Mouse (Mus musculus): ENCODE measurements around the gene Olfr785. TPM values are rescaled to one million over a fixed set of nuclear protein-coding genes. Genes with fewer than 3 reads are reported as not detected.
"Not testable (repeated sequence)": the region's sequence is repeated elsewhere in the genome, so short reads cannot be mapped to it uniquely, and the experiment has no call there.

Olfr785 gene
- total RNA-seq (2014; rRNA removed; ENCODE audit: low replicate concordance), result not detected in 2 replicates
- not detected in 2 replicates for polyA plus RNA-seq (2015; fragmentation: Nextera tagmentation; extraction: Ambion mirVana)

GRCm38 (mm10) chr10:129405126-129405525 lies at the start of gene Olfr785:
Gene Olfr785, plus strand, starts transcription at chr10:129405426.
- ATAC-seq (ENCODE audit: insufficient read depth, low read depth) (no peak), DNase-seq (ENCODE audit: low spot score) (no peak)
- H3K27ac ChIP-seq (ENCODE audit: low read depth), result no peak within 1 kb of the TSS
- H3K27me3 ChIP-seq (ENCODE audit: control insufficient read depth, insufficient read depth, low read length), result no peaks in the 10 kb centered on the region
- 46% methylated on average over 2 of the region's 2 CpGs for WGBS
- no peak within 1 kb of the TSS for H3K4me3 ChIP-seq (ENCODE audit: low read depth, low read length)
- no peaks in the 10 kb centered on the region for H3K4me1 ChIP-seq (ENCODE audit: control insufficient read depth, insufficient read depth)
- H3K36me3 ChIP-seq (replicated peaks; ENCODE audit: control insufficient read depth, insufficient read depth, low read length), result no peaks in the 10 kb centered on the region
- H3K4me2 ChIP-seq (ENCODE audit: low read depth, low read length), result no peak within 1 kb of the TSS
- no peak within 1 kb of the TSS for H3K9ac ChIP-seq (replicated peaks; ENCODE audit: low read depth, low read length)
- no peak for TF ChIP-seq CTCF (IDR thresholded peaks at IDR 0.05; ENCODE audit: low read depth)
- TF ChIP-seq EP300 (IDR thresholded peaks at IDR 0.05; ENCODE audit: low read depth), result no peak
- H3K9me3 ChIP-seq (replicated peaks; ENCODE audit: control insufficient read depth, low read length), result 0 out of 2 replicates have a peak, but pooled peaks cover 4% of the 10 kb centered on the region

DNA sequence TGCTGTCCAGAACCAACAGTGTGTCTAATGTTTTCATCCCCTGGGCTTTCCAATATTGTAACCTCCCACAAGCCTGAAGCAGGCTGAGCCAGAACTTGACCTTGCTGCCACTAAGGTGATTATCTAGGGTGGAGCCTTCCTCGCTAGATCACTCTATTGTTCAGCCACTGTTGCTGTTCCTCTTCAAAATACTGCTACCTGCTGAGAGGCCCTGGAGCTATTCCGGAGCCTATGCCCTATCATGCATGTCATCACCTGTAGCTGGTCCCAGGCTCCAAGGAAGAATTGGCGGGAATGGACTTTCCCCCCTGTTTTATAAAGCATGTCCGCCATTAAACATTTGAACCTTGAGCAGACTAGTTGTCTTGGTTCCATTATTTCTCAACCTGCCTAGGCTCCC lies 48.7 kb upstream of the Olfr785 start:
- H3K9ac ChIP-seq (replicated peaks; ENCODE audit: low read depth, low read length); H3K4me1 ChIP-seq (ENCODE audit: control insufficient read depth, insufficient read depth); H3K27ac ChIP-seq (ENCODE audit: low read depth); H3K4me2 ChIP-seq (ENCODE audit: low read depth, low read length); H3K9me3 ChIP-seq (replicated peaks; ENCODE audit: control insufficient read depth, low read length); H3K27me3 ChIP-seq (ENCODE audit: control insufficient read depth, insufficient read depth, low read length); H3K4me3 ChIP-seq (ENCODE audit: low read depth, low read length); ATAC-seq (ENCODE audit: insufficient read depth, low read depth); H3K36me3 ChIP-seq (replicated peaks; ENCODE audit: control insufficient read depth, insufficient read depth, low read length); DNase-seq (ENCODE audit: low spot score): not testable (repeated sequence)
- 72% methylated on average over 4 of the region's 4 CpGs for WGBS

DNA sequence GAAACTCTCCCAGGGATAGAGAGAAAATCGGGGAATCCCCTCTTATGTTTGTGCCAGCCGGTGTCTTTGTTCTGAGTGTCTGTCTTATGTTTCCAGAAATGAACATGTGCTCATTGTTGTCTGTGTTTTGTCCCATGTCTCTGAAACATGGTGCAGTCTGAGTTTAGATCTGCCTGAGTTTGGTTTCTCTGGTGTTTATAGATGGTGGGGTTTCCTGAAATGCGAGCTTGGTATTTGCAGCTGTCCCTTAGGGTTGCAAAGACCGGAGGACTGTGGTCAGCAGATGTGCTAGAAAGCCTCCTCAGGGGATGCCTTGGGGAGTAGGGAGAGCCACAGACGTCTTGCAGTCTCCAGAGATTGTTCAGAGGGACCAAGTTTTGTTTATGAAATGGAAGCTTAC lies 47.9 kb upstream of the Olfr785 start:
- no peaks in the 10 kb centered on the region for H3K4me1 ChIP-seq (ENCODE audit: control insufficient read depth, insufficient read depth)
- DNase-seq (ENCODE audit: low spot score), result no peak
- no peaks in the 10 kb centered on the region for H3K27me3 ChIP-seq (ENCODE audit: control insufficient read depth, insufficient read depth, low read length)
- 65% methylated on average over 5 of the region's 5 CpGs for WGBS
- H3K4me3 ChIP-seq (ENCODE audit: low read depth, low read length), result no peak overlapping the region
- no peaks in the 10 kb centered on the region for H3K36me3 ChIP-seq (replicated peaks; ENCODE audit: control insufficient read depth, insufficient read depth, low read length)
- ATAC-seq (ENCODE audit: insufficient read depth, low read depth), result no peak
- no peak overlapping the region for H3K9ac ChIP-seq (replicated peaks; ENCODE audit: low read depth, low read length)
- no peak overlapping the region for H3K4me2 ChIP-seq (ENCODE audit: low read depth, low read length)
- no peak overlapping the region for H3K27ac ChIP-seq (ENCODE audit: low read depth)
- TF ChIP-seq EP300 (IDR thresholded peaks at IDR 0.05; ENCODE audit: low read depth) (no peak), CTCF (IDR thresholded peaks at IDR 0.05; ENCODE audit: low read depth) (no peak)
- no peaks in the 10 kb centered on the region for H3K9me3 ChIP-seq (replicated peaks; ENCODE audit: control insufficient read depth, low read length)

GRCm38 (mm10) chr10:129374051-129374450 lies 31.2 kb upstream of the Olfr785 start:
- ATAC-seq (ENCODE audit: insufficient read depth, low read depth); H3K27ac ChIP-seq (ENCODE audit: low read depth); DNase-seq (ENCODE audit: low spot score); H3K36me3 ChIP-seq (replicated peaks; ENCODE audit: control insufficient read depth, insufficient read depth, low read length); H3K4me1 ChIP-seq (ENCODE audit: control insufficient read depth, insufficient read depth); H3K4me3 ChIP-seq (ENCODE audit: low read depth, low read length); H3K9ac ChIP-seq (replicated peaks; ENCODE audit: low read depth, low read length); H3K27me3 ChIP-seq (ENCODE audit: control insufficient read depth, insufficient read depth, low read length); H3K4me2 ChIP-seq (ENCODE audit: low read depth, low read length); H3K9me3 ChIP-seq (replicated peaks; ENCODE audit: control insufficient read depth, low read length): not testable (repeated sequence)
- 74% methylated on average over 5 of the region's 5 CpGs for WGBS

DNA sequence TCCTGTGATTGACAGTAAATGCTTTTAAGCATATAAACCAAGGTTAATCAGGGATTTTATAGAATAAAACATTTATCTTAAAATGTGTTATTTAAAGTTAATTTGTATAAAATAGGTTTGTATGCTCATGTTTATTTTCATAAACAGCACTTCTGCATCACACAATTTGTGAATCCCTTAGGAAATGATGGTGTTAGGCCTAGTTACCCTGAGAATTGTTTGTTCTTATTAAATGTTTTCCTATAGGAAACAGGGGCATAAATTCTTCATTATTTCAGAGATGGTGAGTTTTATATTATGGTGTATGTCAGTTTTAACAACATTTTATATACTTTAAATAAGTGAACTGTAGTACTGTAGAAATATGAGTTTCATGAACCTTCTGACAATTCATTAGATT lies 21.4 kb upstream of the Olfr785 start, which contains the start of gene Olfr784:
Gene Olfr784, plus strand, starts transcription at position 301 of the 400 bp plus-strand sequence.
- H3K36me3 ChIP-seq (replicated peaks; ENCODE audit: control insufficient read depth, insufficient read depth, low read length), result no peaks in the 10 kb centered on the region
- TF ChIP-seq CTCF (IDR thresholded peaks at IDR 0.05; ENCODE audit: low read depth) (no peak), EP300 (IDR thresholded peaks at IDR 0.05; ENCODE audit: low read depth) (no peak)
- no peak for ATAC-seq (ENCODE audit: insufficient read depth, low read depth)
- H3K9me3 ChIP-seq (replicated peaks; ENCODE audit: control insufficient read depth, low read length), result no peaks in the 10 kb centered on the region
- H3K4me3 ChIP-seq (ENCODE audit: low read depth, low read length), result no peak within 1 kb of the TSS
- H3K27ac ChIP-seq (ENCODE audit: low read depth), result no peak within 1 kb of the TSS
- H3K9ac ChIP-seq (replicated peaks; ENCODE audit: low read depth, low read length), result no peak within 1 kb of the TSS
- DNase-seq (ENCODE audit: low spot score), result no peak
- no peak within 1 kb of the TSS for H3K4me2 ChIP-seq (ENCODE audit: low read depth, low read length)
- H3K27me3 ChIP-seq (ENCODE audit: control insufficient read depth, insufficient read depth, low read length), result no peaks in the 10 kb centered on the region
- H3K4me1 ChIP-seq (ENCODE audit: control insufficient read depth, insufficient read depth), result no peaks in the 10 kb centered on the region

DNA sequence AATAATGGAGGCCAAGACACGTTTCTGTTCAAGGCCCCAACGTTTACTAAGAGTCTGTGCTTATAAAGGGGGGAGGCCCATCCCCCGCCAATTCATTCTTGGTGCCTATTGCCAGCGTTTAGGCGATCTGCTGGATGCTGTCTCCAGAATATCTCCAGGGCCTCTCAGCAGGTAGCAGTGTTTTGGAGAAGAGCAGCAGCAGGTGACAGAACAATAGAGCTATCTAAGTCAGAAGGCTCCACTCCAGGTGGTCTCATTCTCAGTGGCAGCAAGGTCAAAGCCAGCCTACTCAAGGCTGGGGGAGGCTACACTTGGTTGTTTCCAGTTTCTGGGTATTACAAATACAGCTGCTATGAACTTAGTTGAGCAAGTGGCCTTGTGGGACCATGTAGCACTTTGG lies 4.3 kb upstream of the Olfr785 start:
- ATAC-seq (ENCODE audit: insufficient read depth, low read depth) (no peak), DNase-seq (ENCODE audit: low spot score) (no peak)
- TF ChIP-seq CTCF (IDR thresholded peaks at IDR 0.05; ENCODE audit: low read depth), result no peak
- TF ChIP-seq EP300 (IDR thresholded peaks at IDR 0.05; ENCODE audit: low read depth), result no peak
- WGBS, result 43% methylated on average over 5 of the region's 5 CpGs
- H3K4me2 ChIP-seq (ENCODE audit: low read depth, low read length), result no peak overlapping the region
- no peaks in the 10 kb centered on the region for H3K27me3 ChIP-seq (ENCODE audit: control insufficient read depth, insufficient read depth, low read length)
- 0 out of 2 replicates have a peak, but pooled peaks cover 6% of the 10 kb centered on the region for H3K9me3 ChIP-seq (replicated peaks; ENCODE audit: control insufficient read depth, low read length)
- H3K27ac ChIP-seq (ENCODE audit: low read depth), result no peak overlapping the region
- no peaks in the 10 kb centered on the region for H3K4me1 ChIP-seq (ENCODE audit: control insufficient read depth, insufficient read depth)
- H3K9ac ChIP-seq (replicated peaks; ENCODE audit: low read depth, low read length), result no peak overlapping the region
- no peaks in the 10 kb centered on the region for H3K36me3 ChIP-seq (replicated peaks; ENCODE audit: control insufficient read depth, insufficient read depth, low read length)
- H3K4me3 ChIP-seq (ENCODE audit: low read depth, low read length), result no peak overlapping the region
